Mouse (Mus musculus) olfactory bulb, adult 2 months (tissue): ENCODE data around the gene Crkl.

Experiments
- CTCF ChIP-seq: fragments of 200-500 bp; IDR thresholded peaks from 2 replicates; pipeline ENCODE4 v1.5.1; 2012; ENCODE audit warnings: low read depth, mild to moderate bottlenecking, low read length, moderate library complexity; ENCODE audit not compliant: insufficient read depth
- POLR2A ChIP-seq: fragments of 200-500 bp; IDR thresholded peaks from 2 replicates; pipeline ENCODE4 v1.6.1; 2012; ENCODE audit warnings: mild to moderate bottlenecking, low read depth, low read length, moderate library complexity; ENCODE audit not compliant: insufficient read depth

DNA sequence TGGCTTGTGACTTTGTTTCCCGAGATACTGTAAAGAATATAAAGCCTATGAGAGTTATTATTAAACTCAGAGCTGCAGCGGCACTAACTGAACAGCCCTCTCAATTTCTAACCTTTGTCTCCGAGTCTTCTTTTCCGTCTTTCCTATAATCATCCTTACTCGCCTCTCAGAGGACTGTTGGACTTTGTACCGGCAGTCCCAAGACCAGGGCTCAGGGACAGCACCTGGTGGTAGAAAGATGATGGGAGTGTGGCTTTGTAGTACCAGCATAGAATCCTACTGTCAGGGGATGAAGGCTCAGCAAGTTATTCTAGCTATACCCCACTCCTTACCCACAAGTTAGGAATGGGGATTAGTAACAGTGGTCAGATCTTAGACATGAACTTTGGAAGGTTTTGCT lies 74.4 kb downstream of the Crkl start:
- TF ChIP-seq CTCF (no peak), POLR2A (no peak)
